Mouse (Mus musculus) R1 (cell line): ENCODE data around the gene Nos1ap.

Experiments used
- DNase-seq: peaks from one replicate; pipeline ENCODE4 v3.0.0-alpha.2; 2018; ENCODE audit warnings: low read depth, low spot score

Nos1ap gene

DNA sequence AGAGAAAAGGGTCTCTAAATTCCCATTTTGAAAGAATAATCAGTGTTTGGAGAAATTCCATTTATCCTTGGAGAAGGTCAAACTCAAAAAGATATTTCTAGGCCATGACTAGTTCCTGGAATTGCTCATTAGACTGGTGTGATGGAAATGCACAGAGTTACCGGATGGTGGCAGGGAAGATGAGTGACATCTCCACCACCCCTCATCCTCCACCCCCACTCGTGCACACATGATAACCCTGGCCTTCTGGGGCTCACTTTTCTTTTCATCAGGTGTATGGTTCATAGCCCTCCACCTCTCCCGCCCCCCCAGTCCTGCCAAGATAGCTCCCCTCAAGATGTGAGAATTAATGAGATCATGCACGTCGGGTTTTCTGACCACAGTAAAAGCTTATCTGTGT is 296.4 kb downstream of the Nos1ap start:
- no peak for DNase-seq

GRCm38 (mm10) chr1:170292239-170292951 is 297.3 kb downstream of the Nos1ap start:
- DNase-seq = peak; percentile 56

GRCm38 (mm10) chr1:170282415-170283129 is 307.1 kb downstream of the Nos1ap start:
- DNase-seq = no peak

DNA sequence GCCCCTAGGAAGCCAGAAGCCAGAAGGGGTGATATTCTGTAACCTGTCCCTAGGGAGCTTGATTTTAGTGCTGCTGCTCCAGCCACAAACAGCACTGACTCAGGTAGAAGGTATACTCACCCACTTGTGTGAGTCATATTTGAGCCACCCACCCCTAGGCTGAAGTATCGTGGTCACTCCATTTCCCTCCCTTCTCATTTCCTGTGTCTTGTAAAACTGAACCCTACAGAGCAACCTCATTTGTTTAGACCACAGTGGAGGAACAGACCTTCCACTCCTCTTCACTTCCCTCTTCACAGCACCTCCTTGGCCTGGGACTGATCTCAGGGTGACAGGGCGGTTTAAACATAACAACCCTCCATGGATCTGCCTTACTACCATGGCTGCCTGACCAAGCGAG is 312.6 kb downstream of the Nos1ap start, which contains the start of gene Sh2d1b1:
Gene Sh2d1b1 (plus strand): TSS at position 305 of the 400 bp plus-strand sequence.
- no peak for DNase-seq

DNA sequence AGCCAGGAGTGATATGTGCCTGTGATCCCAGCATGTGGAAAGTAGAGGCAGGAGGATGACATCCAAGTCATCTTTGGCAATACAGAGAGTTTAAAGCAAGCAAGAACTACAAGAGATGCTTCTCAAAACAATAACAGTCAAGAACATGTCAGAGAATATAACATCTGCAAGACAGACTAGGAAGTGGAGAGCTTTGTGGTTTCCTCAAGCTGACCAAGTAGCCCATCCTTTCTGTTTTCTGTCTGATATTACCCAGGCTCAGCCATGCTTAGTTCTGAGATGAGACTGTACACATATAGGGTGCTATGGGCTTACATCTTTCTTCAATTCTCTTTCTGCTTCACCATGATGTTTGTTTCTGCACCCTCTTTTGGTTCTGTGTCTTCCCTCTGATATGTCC is 316.4 kb downstream of the Nos1ap start:
- DNase-seq = no peak

GRCm38 (mm10) chr1:170270696-170271095 is 319.0 kb downstream of the Nos1ap start:
- DNase-seq = no peak

GRCm38 (mm10) chr1:170270281-170270680 is 319.4 kb downstream of the Nos1ap start:
- DNase-seq = no peak

- peak; percentile 82 for DNase-seq
Measured at GRCm38 (mm10) chr1:170255560-170255910, 334.1 kb downstream of the Nos1ap start.

DNA sequence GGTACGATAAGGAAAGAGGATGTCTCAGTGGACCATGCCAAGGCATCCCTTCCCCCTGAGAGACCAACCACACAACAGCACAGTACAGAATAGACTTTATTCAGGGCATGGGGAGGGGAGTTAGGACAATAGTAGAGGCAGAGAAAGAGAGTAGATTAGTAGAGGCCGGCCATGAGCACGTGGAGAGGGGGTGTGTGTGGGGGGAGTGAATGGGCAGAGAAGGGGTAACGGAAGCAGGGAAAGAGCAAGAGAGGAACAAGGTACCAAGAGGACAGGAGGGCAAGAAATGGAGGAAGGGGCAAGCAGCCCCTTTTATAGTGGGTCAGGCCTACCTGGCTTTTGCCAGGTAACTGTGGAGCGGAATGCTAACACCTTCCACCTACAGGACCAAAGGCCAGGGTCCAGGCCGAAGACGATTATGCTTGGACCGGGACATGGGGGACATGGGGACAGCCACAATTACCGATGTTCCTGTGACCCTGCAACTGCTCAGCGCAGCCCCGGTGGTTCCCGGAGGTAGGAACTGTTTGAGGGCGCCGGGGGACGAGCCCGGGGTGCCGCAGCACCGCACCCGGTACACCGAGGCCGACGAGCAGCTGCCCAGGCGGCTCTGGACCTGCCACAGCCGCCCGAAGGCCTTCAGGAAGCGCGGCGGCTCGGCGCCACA is 334.6 kb downstream of the Nos1ap start:
- peak; percentile 4 for DNase-seq
